Mouse (Mus musculus) heart, postnatal 36 days (tissue): Measurements from ENCODE around the gene Chuk. TPM values are rescaled to one million over a fixed set of nuclear protein-coding genes. Genes with fewer than 3 reads are reported as not detected.
"Not testable (repeated sequence)": the region's sequence is repeated elsewhere in the genome, so short reads cannot be mapped to it uniquely, and the experiment has no call there.

Source experiments
- DNase-seq, 2 experiments: peaks; one replicate each; pipeline ENCODE4 v3.0.0; 2021 to 2022
- intact Hi-C: fragments of 180-260 bp; cut with DNase I; formaldehyde crosslinking; loops from one replicate; pipeline ENCODE4 v1.15.1; 2025
- total RNA-seq, 2 experiments: library from RNA; stranded (reverse); gene quantifications; 2 replicates each; pipeline ENCODE4 v1.2.3; 2021

The Chuk gene
- total RNA-seq: 10 to 100 TPM; 25.8 to 29.0 TPM

- intact Hi-C loops: loop anchor here (2.0 kb wide), 2 partner anchors 28 to 38 kb away; partner anchors contain the start of genes Cwf19l1 and Erlin1
- DNase-seq: peak; percentile 96 to 98
Observed at GRCm38 (mm10) chr19:44106831-44107660, at the start of gene Chuk. Chuk (minus strand) TSS chr19:44107480.

GRCm38 (mm10) chr19:44157005-44157404 lies 49.7 kb upstream of the Chuk start:
- intact Hi-C loops: no loop called here
- DNase-seq: no peak

- intact Hi-C loops: no loop called here
- no peak for DNase-seq
Observed at GRCm38 (mm10) chr19:44153781-44154180, 46.5 kb upstream of the Chuk start.

GRCm38 (mm10) chr19:44148991-44149390 lies 41.7 kb upstream of the Chuk start:
- intact Hi-C loops: no loop called here
- DNase-seq: no peak

- intact Hi-C loops: no loop called here
- no peak for DNase-seq
Observed at GRCm38 (mm10) chr19:44148345-44148744, 41.1 kb upstream of the Chuk start.

GRCm38 (mm10) chr19:44146951-44147350 lies 39.7 kb upstream of the Chuk start:
- intact Hi-C loops: no loop called here
- DNase-seq: no peak

- DNase-seq: no peak
- intact Hi-C loops: no loop called here
Observed at GRCm38 (mm10) chr19:44146568-44146879, 39.2 kb upstream of the Chuk start.

GRCm38 (mm10) chr19:44145702-44146567 lies 38.7 kb upstream of the Chuk start, which contains the start of gene Bloc1s2:
Bloc1s2 (minus strand) TSS chr19:44146446.
- intact Hi-C loops: no loop called here
- peak; percentile 90 to 91 for DNase-seq

- DNase-seq: no peak
- intact Hi-C loops: no loop called here
Observed at GRCm38 (mm10) chr19:44144366-44144765, 37.1 kb upstream of the Chuk start.

- peak in 1 of 2 experiments; percentile 14 for DNase-seq
- intact Hi-C loops: loop anchor here (2.0 kb wide), 1 partner anchor 29 kb away; the partner anchor contains the start of gene Chuk
Observed at GRCm38 (mm10) chr19:44135960-44136485, 28.7 kb upstream of the Chuk start.

GRCm38 (mm10) chr19:44135072-44135959 lies 28.0 kb upstream of the Chuk start, which contains the start of gene Cwf19l1:
Cwf19l1 (minus strand) TSS chr19:44135876.
- DNase-seq: peak; percentile 85 to 89
- intact Hi-C loops: loop anchor here (2.0 kb wide), 1 partner anchor 29 kb away; the partner anchor contains the start of gene Chuk

GRCm38 (mm10) chr19:44132917-44133316 lies 25.6 kb upstream of the Chuk start:
- DNase-seq: no peak
- intact Hi-C loops: no loop called here

GRCm38 (mm10) chr19:44128560-44128959 lies 21.3 kb upstream of the Chuk start:
- intact Hi-C loops: no loop called here
- no peak for DNase-seq

GRCm38 (mm10) chr19:44127729-44128497 lies 20.6 kb upstream of the Chuk start:
- intact Hi-C loops: no loop called here

GRCm38 (mm10) chr19:44121137-44121536 lies 13.9 kb upstream of the Chuk start:
- no peak for DNase-seq
- intact Hi-C loops: no loop called here

More at GRCm38 (mm10) chr19:44127729-44128497, 20.6 kb upstream of the Chuk start:
- DNase-seq: no peak

- intact Hi-C loops, DNase-seq: not testable (repeated sequence)
Observed at GRCm38 (mm10) chr19:44120686-44121085, 13.4 kb upstream of the Chuk start.

GRCm38 (mm10) chr19:44117793-44118192 lies 10.5 kb upstream of the Chuk start:
- intact Hi-C loops: no loop called here
- no peak for DNase-seq

- intact Hi-C loops: no loop called here
- no peak for DNase-seq
Observed at GRCm38 (mm10) chr19:44111706-44112105, 4.4 kb upstream of the Chuk start.

GRCm38 (mm10) chr19:44110356-44110755 lies 3.1 kb upstream of the Chuk start:
- intact Hi-C loops: no loop called here

More at GRCm38 (mm10) chr19:44110356-44110755, 3.1 kb upstream of the Chuk start:
- no peak for DNase-seq
